Mouse (Mus musculus) frontal cortex, postnatal 36 days (tissue): ENCODE results near the gene Vamp4.
"Not testable (repeated sequence)": the region's sequence is repeated elsewhere in the genome, so short reads cannot be mapped to it uniquely, and the experiment has no call there.

Experiments used
- DNase-seq, 2 experiments: peaks; one replicate each; pipeline ENCODE4 v3.0.0; 2022; ENCODE audit warnings: low spot score in 2 of 2

Vamp4 gene

DNA sequence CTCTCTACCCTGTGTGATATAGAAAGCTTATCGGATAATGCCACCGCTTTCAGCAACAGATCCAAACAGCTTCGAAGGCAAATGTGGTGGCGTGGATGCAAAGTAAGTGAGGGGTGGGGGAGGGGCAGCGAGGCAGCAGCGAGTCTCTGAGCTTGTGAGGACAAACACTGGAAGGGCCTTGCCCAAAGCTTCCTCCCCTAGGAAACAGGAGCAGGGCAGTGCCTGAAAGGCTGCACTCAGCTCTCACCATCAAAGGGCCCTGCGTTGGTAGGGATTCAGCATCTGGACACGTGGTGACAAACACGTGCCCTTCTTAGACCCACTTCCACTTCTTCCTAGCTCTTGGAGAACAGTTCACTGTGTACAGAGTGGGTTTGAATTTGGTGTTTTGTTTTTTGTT is 19.1 kb downstream of the Vamp4 start:
- DNase-seq: no peak

DNA sequence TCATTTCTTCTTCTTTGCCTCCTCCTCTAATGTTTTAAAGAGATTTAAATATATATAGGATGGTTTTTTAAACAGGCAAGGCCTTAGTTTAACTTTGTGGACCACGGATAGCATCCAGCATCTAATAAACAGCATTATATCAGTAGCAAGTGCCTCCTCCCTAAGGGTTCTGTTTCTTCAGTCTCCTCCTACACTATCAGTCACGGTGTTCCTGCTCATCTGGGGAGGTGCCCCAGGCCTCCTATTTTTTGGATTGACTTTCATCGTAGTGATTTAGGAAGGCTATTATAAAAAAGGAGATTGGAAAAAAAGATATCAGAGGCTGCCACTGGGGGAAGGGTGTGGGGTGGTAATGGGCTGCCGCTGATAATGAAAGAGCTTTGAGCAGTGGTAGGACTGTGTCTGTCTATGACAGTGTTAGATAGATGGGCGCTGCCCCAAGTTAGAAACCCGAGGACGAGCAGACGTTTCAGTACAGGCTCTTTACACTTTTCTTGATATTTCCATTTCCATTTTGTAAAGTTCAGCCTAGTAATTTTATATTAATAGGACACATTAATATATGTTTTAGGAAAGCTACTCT is 20.2 kb downstream of the Vamp4 start:
- no peak for DNase-seq

DNA sequence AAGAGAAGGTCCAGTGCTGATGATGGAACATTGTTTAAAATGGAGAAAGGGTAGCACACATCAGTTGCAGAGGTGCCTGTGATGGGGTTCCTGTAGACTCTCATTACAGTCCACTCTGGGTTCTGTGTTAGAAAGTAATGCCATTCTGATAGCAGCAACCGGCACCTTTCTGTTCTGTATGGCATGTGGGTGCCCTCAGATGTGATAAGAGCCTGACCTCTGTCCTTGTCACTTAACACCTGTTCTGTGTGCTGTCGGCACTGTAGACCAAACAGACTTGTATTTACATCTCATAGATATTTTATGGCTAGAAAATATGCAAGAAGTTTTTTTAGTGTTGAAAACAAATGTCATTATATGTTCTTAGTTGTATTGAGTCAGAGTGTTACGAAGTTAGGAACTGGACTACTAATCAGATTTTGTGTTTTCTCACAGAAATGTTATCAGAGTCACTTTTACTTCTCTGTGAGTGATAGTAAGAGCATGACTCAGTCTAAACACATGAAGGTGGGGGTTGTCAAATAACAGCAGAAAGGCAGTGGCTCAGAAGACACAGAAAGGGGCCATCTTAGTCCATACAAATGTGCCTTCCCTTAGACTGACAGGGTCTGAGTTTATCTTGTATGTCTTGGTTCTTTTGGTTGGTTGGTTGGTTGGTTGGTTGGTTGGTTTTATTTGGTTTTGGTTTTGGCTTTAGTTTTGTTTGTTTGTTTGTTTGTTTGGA is 27.2 kb downstream of the Vamp4 start:
- DNase-seq: no peak

DNA sequence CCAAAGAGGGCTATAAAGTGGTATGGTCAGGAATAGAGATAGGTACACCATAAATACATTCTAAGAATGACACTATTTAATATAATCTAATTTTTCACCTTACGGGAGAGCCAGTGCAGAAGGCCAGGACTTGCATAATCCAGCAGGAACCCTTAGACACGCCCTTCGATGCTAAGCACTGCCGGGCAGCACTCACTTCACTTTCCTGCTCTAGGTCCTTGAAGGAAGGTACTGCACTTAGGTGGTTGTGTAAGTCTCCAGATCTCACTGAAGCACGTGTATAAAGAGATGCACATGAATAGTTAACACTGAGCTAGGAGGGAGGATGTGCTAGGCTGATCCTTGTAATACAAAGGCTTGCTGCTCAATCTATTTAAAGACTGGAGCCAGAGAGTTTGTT is 29.3 kb downstream of the Vamp4 start:
- DNase-seq: no peak

DNA sequence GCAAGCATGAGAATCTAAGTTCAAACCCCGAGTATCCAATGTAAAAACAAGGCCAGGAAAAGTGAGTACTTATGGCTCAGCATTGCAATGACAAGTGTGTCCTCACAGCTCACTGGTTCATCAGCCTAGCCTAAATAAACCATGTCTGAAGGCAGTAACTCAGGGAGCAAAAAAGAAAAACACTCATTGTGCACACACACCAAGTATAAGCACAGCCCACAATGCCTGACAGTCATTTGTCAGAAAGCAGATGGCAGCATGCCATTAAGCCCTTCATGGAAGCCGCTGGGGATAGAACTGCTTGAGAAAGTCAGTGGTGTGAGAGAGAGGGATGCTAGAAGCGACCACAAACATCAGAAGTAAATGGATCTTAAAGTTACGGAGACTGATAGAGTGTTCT is 31.0 kb downstream of the Vamp4 start:
- no peak for DNase-seq

DNA sequence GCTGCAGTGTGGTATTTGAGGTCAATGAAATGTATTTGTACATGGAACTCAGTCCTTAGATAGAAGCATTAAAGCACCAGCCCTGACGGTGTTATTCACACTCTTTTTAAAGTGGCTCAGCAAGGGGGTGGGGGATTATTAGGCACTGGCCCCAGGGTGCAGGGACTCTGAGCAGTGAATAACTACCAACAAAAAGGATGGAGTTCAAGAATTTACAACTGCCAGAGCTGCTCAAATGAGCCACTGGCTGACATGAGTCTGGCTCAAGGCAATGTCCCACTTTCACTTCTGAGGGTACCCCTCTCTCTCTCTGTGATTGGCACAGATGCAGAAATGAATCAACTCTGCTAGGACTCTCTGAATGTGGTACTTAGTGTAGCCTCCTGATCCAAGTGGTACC is 37.8 kb downstream of the Vamp4 start:
- no peak for DNase-seq

- DNase-seq: no peak
These were observed 39.4 kb downstream of the Vamp4 start for GRCm38 (mm10) chr1:162609633-162610250.

DNA sequence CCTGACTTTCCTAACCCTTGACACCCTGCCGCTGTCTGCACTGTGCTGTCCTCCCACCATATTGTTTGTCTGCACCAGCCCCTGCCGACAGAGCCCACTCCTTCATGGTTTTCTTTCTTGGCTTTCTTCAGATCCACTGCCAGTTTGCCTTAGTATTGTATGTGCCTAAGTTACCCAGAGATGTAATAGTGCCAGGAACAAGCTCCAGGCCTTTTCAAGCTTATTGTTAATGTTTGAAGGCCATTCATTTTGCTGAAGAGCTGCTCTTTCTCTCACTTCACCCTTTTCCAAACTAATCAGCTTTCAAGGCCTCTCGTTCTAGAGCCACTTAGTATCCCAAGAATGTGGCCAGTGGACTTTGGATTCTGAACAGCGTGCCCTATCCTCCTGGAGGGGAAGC is 40.9 kb downstream of the Vamp4 start:
- DNase-seq: no peak

- no peak for DNase-seq
These were observed 45.2 kb downstream of the Vamp4 start for GRCm38 (mm10) chr1:162615511-162615910.

DNA sequence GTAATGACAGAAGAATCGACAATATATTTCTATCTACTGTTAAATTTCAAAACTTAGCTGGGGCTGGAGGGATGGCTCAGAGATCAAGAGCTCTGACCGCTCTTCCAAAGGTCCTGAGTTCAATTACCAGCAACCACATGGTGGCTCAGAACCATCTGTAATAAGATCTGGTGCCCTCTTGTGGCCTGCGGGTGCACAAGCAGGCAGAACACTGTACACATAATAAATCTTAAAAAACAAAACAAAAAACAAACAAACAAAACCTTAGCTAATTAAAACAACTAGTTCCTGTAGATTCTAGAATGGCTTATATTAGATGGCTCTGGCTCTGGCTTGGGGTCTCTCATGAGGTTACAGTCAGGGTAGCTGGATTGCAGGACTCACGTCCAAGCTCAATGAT is 50.2 kb downstream of the Vamp4 start:
- no peak for DNase-seq

DNA sequence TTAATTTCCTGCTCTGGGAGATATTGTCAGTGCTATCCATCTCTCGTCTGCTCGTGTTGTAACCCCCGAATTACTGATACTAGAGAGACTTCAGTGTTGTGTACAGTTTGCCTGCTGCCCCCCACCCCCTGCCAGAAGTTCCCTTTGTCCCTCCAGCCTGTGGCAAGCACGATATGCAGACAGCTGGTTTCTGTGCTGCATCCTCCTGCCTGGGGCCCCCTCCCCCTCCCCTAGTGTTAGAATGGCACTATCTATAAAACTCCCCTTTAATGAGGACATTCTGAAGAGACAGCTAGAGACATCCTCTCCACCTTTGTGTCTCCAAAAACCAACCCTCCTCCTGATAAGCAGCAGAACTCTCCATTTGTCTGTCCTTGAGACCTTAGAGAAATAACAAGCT is 53.6 kb downstream of the Vamp4 start:
- no peak for DNase-seq

GRCm38 (mm10) chr1:162625229-162625628 is 54.9 kb downstream of the Vamp4 start:
- no peak for DNase-seq

- not testable (repeated sequence) for DNase-seq
These were observed 57.5 kb downstream of the Vamp4 start for GRCm38 (mm10) chr1:162627821-162628220.

GRCm38 (mm10) chr1:162628326-162628725 is 58.0 kb downstream of the Vamp4 start:
- DNase-seq: not testable (repeated sequence)

- DNase-seq: not testable (repeated sequence)
These were observed 65.1 kb downstream of the Vamp4 start for GRCm38 (mm10) chr1:162635291-162635931.

DNA sequence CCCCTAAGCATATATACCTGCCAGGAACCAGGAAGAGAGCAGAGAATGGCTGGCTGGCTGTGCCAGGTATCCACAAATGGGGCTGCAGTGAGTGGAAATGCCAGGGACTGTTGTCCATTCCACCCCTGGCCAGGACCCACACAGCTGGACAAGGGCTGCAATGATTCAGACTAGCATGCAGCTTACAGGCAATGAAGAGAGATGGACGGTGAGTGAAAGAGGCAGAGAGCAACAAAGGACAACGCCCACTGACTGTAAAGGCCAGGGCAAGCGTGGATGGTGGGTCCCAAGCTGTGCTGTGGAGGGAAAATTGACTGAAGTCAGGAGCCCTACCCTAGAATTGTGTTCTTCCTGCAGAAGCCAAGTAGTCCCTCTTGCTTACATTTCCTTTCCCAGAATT is 66.2 kb downstream of the Vamp4 start:
- no peak for DNase-seq

DNA sequence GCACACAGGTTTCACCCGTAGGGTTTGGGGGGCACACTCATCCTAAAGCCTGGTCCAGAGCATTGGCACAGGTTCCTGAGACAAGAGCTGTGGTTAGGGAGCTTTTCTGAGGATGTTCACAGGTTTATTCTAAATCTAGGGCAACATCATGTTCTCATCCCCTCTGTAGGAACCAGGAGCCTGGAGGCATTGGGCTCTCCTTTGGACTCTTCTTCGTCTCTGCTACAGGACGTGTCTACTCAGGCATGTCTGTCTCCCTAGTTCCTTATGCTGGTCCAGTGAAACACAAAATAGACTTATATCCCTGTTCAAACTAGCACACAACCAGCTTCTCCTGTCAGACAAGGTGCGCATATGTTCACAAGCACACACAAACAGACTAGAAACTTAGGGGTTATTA is 68.2 kb downstream of the Vamp4 start:
- DNase-seq: no peak

DNA sequence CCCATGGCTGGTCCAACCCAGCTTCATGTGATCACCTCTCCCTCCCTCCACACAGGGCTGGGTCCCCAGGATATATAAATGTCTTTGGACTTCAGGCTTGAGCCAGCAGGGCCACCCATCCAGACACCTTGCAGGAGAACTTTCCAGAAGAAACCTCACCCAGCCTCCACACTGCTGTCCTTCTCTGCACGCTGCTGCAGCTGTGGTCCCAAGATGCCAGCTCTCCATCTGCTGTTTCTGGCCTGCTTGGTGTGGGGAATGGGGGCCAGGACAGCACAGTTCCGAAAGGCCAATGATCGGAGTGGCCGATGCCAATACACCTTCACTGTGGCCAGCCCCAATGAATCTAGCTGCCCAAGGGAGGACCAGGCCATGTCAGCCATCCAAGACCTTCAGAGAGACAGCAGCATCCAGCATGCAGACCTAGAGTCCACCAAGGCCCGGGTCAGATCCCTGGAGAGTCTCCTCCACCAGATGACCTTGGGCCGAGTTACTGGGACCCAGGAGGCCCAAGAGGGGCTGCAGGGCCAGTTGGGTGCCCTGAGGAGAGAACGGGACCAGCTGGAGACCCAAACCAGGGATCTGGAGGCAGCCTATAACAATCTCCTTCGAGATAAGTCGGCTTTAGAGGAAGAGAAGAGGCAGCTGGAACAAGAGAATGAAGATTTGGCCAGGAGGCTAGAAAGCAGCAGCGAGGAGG is 68.9 kb downstream of the Vamp4 start, which contains the start of gene Myoc:
Myoc (plus strand) TSS at position 105 of the 700 bp plus-strand sequence.
- DNase-seq: no peak

DNA sequence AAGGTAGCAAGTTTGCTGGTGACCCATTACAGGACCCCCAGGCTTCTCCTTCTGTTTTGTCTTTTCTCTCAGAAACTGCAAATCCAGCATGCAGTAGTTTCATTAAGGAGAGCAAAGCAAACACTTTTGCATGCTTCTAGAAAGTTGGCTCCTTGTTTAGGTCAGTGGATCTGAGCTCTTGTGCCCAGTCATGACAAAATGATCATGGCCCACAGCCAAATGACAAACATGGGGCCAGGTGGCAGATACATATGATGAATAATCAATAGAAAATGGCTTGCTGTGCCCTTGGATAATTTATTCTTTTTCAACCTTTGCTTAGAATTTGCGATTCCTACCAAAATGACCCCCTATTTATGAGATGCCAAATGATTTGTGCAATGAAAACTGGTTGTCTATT is 69.5 kb downstream of the Vamp4 start:
- DNase-seq: no peak

GRCm38 (mm10) chr1:162642591-162642990 is 72.3 kb downstream of the Vamp4 start:
- DNase-seq: no peak

DNA sequence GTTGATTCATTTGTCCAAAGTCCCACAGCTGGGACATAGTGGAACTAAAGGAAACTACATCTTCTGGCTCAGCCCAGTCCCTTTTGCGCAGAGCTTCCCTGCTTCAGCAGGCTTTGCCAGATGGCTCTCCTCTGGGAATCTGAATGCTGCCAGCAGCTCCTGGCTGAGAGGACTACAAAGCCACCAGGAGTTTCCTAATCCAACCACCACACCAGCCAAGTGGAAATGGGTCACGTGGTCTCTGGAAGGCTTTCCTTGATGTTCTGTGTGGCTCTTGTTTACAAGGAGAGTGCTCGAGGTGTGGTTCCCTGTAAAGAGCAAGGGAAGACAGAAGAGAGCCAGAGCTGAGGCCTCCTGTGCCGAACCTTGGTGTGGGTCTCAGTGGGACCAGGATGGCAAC is 73.4 kb downstream of the Vamp4 start:
- peak; percentile 30 to 67 for DNase-seq

GRCm38 (mm10) chr1:162646083-162646686 is 75.9 kb downstream of the Vamp4 start:
- DNase-seq: no peak
